Mouse (Mus musculus) layer of hippocampus, postnatal 25 days (tissue): ENCODE results near the gene Rere. TPM values are rescaled to one million over a fixed set of nuclear protein-coding genes. Genes with fewer than 3 reads are reported as not detected.
"Not testable (repeated sequence)": the region's sequence is repeated elsewhere in the genome, so short reads cannot be mapped to it uniquely, and the experiment has no call there.

Experiments used
- DNase-seq, 2 experiments: peaks; one replicate each; pipeline ENCODE4 v3.0.0; 2022; ENCODE audit warnings: mixed read lengths in 2 of 2, low spot score in 1 of 2; ENCODE audit errors: extremely low spot score in 1 of 2
- total RNA-seq, 2 experiments: library from RNA; stranded (reverse); gene quantifications; 2 replicates each; pipeline ENCODE4 v1.2.3; 2021

Gene Rere
- total RNA-seq, 2 experiments from 2014 or later = 106 to 134 TPM

GRCm38 (mm10) chr4:150536821-150537510 lies 255.5 kb downstream of the Rere start:
- DNase-seq = no peak

- DNase-seq = no peak
These were observed 258.4 kb downstream of the Rere start for GRCm38 (mm10) chr4:150539846-150540245.

GRCm38 (mm10) chr4:150540392-150541094 lies 259.1 kb downstream of the Rere start:
- DNase-seq = no peak

GRCm38 (mm10) chr4:150544231-150544630 lies 262.8 kb downstream of the Rere start:
- no peak for DNase-seq

- no peak for DNase-seq
These were observed 263.3 kb downstream of the Rere start for GRCm38 (mm10) chr4:150544652-150545258.

- DNase-seq = no peak
These were observed 264.3 kb downstream of the Rere start for GRCm38 (mm10) chr4:150545775-150546174.

GRCm38 (mm10) chr4:150546296-150546695 lies 264.9 kb downstream of the Rere start:
- not testable (repeated sequence) for DNase-seq

GRCm38 (mm10) chr4:150549393-150549792 lies 267.9 kb downstream of the Rere start:
- no peak for DNase-seq

GRCm38 (mm10) chr4:150549989-150550716 lies 268.7 kb downstream of the Rere start:
- no peak for DNase-seq

- DNase-seq = no peak
These were observed 269.9 kb downstream of the Rere start for GRCm38 (mm10) chr4:150551390-150551789.

GRCm38 (mm10) chr4:150552751-150553600 lies 271.5 kb downstream of the Rere start:
- DNase-seq = no peak

GRCm38 (mm10) chr4:150555783-150556182 lies 274.3 kb downstream of the Rere start:
- no peak for DNase-seq

- peak in 1 of 2 experiments; percentile 59 for DNase-seq
These were observed 275.2 kb downstream of the Rere start for GRCm38 (mm10) chr4:150556382-150557221.

- DNase-seq = not testable (repeated sequence)
These were observed 275.8 kb downstream of the Rere start for GRCm38 (mm10) chr4:150557289-150557688.

- no peak for DNase-seq
These were observed 276.5 kb downstream of the Rere start for GRCm38 (mm10) chr4:150557976-150558375.

GRCm38 (mm10) chr4:150559514-150559913 lies 278.1 kb downstream of the Rere start:
- no peak for DNase-seq

GRCm38 (mm10) chr4:150563281-150563680 lies 281.8 kb downstream of the Rere start:
- DNase-seq = no peak

- DNase-seq = no peak
These were observed 284.7 kb downstream of the Rere start for GRCm38 (mm10) chr4:150566193-150566592.
